Mouse (Mus musculus) ovary, postnatal 14 days (tissue): Measurements from ENCODE around the gene Dhx58.

ENCODE experiments used
- DNase-seq: peaks from one replicate; pipeline ENCODE4 v3.0.0; 2022; ENCODE audit warnings: low spot score

Gene Dhx58

DNA sequence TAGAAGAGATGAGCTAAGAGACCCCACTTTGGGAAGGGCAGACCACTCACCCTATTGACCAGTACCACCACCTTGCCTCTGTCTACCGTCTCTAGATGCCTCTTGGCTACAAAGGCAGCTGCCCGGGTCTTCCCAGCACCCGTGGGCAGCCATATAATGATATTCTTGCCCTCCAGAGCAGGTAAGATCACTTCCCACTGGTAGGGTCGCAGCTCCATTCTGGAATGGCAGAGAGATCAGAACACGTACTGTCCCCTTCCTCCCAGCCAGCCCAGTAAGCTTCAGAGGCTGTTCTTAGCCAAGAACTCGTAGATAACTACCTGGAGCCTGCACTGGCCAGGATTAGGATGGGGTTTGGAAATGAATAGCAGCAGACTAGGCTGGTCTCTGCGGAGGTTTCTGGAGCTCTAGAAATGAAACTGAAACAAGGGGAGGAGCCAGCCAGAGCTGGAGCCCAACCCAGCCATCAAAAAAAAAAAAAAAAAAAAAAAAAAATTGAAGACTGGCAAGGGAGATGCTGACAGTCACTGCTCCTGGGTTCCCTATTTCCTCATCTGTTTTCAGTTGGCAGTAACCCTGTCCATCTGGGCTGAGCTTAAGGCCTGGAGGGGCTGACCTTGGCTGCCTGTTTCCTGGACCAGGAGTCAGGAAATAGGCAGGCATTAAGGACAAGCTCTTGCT, at the start of gene Dhx58:
Gene Dhx58 (minus strand): TSS at position 421 of the 681 bp plus-strand sequence.
- DNase-seq, result no peak

- no peak for DNase-seq
Observed at GRCm38 (mm10) chr11:100752294-100752693, 48.2 kb upstream of the Dhx58 start.

DNA sequence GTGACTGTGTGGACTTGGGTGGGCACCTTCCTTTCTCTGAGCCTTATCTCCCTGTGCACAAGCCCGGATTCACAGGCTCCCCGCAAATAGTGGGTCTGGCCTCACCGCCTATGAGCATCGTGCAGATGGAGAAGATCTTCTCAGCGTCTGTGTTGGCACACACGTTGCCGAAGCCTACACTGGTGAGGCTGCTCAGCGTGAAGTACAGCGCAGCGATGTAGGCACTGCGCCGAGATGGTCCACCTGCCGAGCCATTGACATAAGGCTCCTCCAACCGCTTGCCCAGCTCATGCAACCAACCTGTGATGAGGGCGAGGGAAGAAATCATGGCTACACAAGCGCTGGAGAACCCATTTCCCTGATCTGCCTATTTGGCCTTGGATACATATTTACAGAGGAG, 46.1 kb upstream of the Dhx58 start:
- DNase-seq, result no peak

DNA sequence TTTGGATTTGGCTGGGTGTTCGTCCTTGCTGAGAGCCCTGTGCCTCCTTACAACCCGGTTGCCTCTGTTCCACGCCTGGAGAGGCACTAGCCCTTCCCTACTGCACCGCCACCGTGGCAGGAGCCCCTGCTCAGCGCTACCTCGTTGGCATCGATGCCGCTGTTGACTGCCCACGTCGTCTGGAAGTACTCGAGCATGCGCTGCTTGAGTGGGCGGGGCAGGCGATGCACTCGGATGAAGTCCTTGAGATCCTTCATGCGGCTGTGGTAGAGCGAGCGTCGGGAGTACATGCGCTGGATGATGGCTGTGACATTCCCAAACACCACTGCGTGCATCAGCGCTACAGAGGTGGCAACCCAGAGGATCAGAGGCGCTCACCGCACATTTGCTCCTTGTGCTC, 45.4 kb upstream of the Dhx58 start:
- DNase-seq, result no peak

- no peak for DNase-seq
Observed at GRCm38 (mm10) chr11:100748620-100749019, 44.5 kb upstream of the Dhx58 start.

DNA sequence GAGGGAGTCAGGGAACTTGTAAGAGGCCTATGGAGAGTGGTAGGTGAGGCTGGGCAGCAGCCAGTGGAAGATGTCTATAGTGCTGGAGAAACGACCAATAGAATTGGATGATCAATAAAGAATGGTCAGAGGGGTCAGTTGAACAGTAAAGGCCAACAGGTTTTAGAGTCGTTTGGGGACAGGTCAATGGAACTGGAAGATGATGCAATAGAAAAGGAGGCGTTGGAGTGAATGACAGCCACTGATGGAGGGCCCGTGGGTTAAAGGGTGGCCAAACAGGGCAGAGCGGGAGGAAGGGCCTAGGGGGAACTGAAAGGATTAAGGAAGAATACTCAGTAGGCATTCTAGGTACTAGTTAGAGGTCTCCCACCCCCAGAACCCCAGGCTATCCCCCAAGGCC, 43.0 kb upstream of the Dhx58 start:
- DNase-seq, result no peak

GRCm38 (mm10) chr11:100746546-100746945, 42.5 kb upstream of the Dhx58 start:
- DNase-seq, result no peak

- DNase-seq, result no peak
Observed at GRCm38 (mm10) chr11:100745085-100745484, 41.0 kb upstream of the Dhx58 start.

- DNase-seq, result no peak
Observed at GRCm38 (mm10) chr11:100741348-100741747, 37.3 kb upstream of the Dhx58 start.

GRCm38 (mm10) chr11:100738749-100739148, 34.7 kb upstream of the Dhx58 start:
- DNase-seq, result no peak

GRCm38 (mm10) chr11:100738066-100738604, 34.1 kb upstream of the Dhx58 start, which contains the start of gene Rab5c:
Gene Rab5c, minus strand, starts transcription at chr11:100738215.
- DNase-seq, result peak; percentile 96

DNA sequence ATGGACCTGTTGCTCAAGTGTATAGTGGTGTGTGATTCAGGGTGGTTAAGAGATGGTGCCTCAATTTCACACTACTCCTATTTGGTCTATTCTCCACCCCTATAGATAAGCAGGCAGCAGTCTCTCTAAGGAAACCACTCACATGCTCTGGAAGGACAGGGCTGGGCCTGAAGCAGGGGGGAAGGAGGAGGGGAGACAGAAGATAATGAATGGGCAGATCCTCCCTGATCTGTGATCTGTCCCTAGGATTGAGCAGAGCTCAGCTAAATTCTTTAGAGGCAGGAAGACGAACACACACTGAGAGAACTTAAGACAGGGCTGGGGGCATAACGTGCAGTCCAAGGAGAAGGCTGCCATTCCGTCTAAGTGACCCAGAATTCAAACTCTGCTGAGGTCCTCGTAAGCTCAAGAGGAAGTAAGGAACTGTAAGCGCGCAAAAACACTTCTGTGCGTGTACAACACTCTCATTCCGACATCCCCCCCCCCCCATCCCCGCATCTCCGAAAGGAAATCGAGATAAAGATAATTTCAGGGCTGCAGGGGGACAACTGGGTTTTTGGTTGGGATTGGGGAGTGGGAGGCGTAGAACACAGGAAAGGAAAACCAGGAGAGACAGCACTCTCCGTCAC, 33.1 kb upstream of the Dhx58 start:
- no peak for DNase-seq

DNA sequence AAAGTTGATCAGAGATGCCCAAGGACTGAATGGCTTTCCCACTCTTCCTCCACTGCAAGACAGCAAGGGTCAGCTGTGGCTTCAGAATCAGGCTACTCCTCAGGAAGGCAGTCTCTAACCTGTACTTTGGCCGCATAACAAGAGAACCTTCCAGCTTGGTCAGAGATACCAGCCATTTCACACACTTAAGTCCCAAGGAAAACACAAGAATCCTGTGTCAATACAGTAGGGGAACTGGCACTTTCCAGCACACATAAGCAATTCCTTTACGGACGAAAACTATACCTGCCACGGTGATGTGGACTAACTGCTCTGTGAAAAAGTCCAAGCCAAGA, 32.6 kb upstream of the Dhx58 start:
- no peak for DNase-seq

DNA sequence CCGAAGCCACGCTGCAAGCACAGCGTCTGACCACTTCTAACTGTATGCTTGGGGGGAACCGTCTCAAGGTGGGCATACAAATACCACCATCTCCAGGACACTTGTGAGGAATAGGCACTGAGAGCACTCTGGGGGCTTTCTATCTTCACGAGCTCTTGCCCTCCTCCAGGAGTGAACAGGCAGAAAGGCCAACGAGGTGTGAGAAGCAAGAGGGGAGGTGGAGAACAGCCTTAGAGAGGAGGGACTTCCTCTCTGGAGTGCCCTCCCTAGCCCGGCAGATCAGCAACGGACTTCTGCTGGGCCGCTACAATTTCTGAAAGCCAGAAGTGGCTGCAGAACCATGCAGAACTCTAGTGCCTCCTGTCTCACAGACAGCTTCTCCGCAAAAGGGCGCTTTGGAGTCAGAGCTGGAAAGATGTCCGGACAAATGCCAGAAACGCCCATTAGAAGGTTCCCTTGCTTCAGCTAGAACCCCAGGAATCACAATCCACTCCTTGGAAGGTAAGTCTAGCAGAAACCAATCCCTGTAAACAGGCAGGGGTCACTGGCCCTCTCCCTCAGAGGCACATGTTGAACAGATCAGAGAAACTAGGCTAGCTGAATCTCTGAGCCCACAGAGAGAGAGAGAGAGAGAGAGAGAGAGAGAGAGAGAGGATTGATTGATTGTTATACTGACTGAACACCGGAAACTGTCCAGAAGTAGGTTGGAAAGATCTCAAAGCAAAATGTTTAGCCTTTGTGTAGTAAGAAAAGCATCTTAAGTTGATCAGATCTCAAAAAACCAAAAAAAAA, 32.1 kb upstream of the Dhx58 start:
- no peak for DNase-seq

- DNase-seq, result no peak
Observed at GRCm38 (mm10) chr11:100735134-100735865, 31.2 kb upstream of the Dhx58 start.

GRCm38 (mm10) chr11:100730477-100731205, 26.6 kb upstream of the Dhx58 start:
- no peak for DNase-seq

GRCm38 (mm10) chr11:100729976-100730375, 25.9 kb upstream of the Dhx58 start:
- DNase-seq, result no peak

GRCm38 (mm10) chr11:100728601-100729000, 24.5 kb upstream of the Dhx58 start:
- DNase-seq, result no peak

GRCm38 (mm10) chr11:100727201-100727600, 23.1 kb upstream of the Dhx58 start:
- DNase-seq, result no peak

GRCm38 (mm10) chr11:100724919-100725512, 20.9 kb upstream of the Dhx58 start:
- DNase-seq, result no peak

GRCm38 (mm10) chr11:100722493-100723028, 18.5 kb upstream of the Dhx58 start:
- DNase-seq, result no peak
